Mouse (Mus musculus) cerebellum, adult 9-11 months (tissue): ENCODE results near the gene Abca8a.
A peak's percentile ranks its signal among the peaks of the same experiment; 100 is the strongest.
"Not testable (repeated sequence)": the region's sequence is repeated elsewhere in the genome, so short reads cannot be mapped to it uniquely, and the experiment has no call there.

Source experiments
- DNase-seq: peaks from one replicate; pipeline ENCODE4 v3.0.0; 2022

Gene Abca8a

DNA sequence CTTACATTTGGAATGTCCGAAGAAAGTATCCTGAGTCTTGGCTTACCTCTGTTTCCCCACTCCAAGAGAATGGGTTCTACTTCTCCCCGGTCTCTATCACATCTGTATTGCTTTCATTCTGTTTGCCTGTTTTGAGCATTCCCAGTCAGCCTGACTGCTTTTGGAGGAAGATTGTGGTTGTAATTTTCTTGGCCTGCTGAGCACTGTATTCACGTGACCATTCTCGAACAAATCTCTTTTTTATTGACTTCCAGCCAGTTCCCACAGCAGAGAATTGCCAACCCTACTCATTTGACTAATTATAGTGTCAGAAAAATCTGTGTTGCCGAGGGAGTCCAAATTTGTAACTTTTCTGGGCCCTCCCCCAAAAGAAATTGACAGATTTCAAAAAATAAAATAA lies at the start of gene Abca8a:
TSS of gene Abca8a (minus strand) at position 121 of the 400 bp plus-strand sequence.
- DNase-seq: no peak

DNA sequence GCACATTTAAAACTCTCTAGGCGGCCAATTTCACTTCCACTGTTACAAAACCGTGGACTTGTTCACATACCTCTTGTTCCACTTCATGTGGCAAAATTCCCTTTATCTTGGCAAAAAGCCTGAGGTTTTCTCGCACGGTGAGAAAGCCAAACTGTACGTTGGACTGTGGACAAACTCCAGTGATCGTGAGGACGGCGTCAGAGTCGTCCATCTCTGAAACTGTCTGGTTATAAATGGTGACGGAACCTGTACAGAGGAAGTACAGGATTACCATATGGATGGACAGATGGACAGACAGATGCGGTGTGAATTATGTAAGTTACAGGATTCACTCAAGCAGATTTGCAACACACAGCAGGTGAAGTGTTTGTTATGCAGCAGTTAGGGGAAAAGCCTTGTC lies 49.6 kb upstream of the Abca8a start:
- peak; percentile 13 for DNase-seq

DNA sequence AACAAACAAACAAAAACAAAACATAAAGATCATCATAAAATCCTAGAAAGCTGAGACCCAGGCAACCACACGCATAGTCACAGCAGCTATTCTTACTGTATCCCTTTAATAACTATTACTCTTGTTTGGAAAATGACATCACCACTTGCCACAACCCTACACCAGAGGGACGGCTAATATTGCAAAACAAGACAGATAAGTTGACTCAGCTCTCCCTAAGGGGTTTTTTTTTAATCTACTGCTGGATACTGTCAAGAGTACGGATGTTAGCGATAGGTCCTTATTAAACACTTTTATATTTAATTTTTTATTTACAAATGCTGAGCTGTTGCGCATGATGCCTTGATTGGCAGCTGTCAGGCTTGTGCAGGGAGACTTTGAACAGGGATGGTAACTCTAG lies 35.0 kb upstream of the Abca8a start:
- DNase-seq: no peak

DNA sequence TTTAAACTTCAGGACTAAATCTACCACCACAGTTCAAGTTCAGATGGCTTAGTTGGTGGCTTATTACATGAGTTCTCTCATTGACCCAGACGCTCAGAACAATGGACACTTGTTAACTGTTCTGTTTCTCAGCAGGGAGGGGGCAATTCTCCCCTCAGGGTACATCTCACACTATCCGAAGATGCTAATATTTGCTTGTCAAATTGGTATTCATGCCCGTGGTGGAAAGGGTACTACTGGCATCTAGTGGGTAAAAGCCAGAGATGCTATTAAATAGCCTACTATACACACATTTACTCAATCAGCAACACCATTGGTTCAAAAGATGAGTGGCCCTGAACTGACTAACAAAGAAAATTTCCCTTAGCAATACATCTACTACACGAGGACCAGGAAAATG lies 15.4 kb upstream of the Abca8a start:
- peak; percentile 3 for DNase-seq

DNA sequence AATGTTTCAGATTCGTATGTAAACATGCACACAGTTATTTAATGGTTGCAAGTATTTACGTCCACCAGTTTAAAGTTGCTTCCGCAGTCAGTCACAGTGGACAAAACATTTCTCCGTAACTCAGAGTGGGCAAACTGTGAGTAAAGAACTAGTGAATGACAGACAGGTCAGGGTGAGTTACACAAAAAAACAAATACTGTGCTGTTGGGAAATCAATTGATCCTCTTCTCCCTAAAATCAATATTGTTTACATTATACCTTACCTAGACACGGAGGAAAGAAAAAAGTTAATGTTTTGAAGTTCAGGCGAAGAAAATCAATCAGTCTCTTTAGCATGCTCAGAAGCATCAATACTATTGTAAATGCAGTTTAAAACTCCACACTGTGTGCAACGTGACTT lies 5.7 kb upstream of the Abca8a start:
- no peak for DNase-seq

DNA sequence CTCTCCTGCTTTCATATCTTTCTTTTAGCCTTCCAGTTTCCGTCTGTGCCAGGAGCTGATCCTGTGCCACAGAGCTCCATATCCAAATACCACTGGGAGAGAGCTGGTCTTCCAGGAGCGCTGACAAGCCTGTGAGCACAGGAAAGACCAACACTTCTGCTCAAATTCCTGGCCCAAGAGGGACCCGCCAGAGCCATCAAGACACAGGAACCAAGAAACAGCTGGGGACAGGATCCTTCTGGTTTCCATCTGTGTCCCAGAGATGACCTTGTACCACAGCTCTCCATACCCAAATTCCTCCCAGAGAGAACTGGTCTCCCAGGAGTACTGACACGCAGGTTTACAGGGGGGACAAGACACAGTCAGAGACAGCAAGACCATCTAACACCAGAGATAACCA lies 3.1 kb upstream of the Abca8a start:
- no peak for DNase-seq

DNA sequence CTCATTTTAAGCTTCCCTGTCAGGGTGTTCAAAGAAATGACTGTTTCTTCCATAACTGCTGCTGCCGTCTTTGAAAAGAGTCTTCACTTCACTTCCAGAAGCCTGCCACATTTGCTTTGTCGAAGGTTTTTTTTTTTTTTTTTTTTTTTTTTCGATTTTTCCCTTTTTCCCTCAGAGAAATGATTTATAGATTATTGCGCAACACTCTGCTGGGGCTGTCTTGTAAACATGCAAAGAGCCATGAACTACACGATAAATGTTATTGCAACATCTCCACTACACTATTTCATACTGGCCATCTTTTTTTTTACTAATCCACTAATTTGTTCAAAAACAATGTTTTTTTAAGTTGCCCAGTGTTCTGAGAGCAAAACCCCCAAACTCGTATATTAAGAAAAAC lies 1.7 kb upstream of the Abca8a start:
- DNase-seq: no peak

DNA sequence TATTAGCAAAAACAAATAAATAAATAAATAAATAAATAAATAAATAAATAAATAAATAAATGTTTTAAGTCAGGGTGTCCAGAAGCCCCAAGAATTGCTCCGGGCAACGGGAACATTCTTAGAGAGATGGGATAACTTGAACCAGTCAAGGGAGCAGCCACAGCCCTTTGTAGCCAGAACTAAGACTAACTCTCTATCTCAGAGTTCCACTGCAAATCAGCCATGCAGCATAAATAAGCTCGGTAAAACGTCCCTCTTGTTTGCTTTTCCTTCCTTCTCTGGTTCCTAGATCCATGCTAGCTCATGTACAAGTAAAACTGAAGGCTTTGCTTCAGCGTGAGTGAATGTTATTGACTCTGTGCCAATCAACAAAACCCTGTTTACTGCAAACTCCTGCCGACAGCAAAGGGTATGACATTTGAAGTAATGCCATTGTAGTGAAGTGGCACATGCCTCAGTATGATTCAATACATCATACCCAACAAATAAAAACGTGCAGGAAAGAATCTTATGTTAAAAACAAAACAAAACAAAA lies 865 bp downstream of the Abca8a start:
- DNase-seq: no peak

DNA sequence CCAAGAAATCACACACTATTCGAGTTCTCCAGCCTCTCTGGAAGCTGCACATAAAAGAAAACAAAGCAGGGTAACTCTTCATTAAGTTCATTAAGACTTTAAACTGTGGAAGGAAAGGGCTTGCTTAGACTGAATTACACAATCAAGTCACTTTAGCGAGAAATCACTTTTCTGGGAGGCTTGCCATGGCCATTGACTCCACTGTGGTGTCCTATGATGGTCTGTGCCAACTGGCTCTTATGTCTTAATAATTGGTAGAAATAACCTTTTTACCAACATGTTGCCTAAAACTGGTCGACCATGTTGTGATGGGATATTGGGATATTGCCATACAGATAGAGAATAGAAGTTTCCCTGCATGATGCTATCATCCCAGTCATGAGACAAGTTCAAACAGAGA lies 1.5 kb downstream of the Abca8a start:
- DNase-seq: no peak

DNA sequence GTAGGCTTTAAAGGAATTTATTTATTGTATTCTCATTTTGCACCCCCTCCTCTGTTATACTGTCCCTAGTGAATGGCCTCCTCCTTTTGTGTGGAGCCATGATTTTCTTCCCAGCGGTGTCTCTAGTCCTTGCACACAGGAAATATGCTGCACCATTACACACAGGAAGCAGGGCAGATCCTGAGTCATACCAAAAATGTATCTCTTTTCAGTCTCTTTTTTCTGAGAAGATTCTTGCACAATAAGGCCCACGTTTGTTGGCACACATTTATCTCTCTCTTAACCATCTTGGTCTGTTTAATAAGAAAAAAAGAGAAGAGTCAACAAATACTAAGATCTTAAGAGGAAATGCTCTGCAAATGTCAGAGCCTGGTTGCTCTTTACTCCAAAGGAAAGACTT lies 4.5 kb downstream of the Abca8a start:
- DNase-seq: no peak

DNA sequence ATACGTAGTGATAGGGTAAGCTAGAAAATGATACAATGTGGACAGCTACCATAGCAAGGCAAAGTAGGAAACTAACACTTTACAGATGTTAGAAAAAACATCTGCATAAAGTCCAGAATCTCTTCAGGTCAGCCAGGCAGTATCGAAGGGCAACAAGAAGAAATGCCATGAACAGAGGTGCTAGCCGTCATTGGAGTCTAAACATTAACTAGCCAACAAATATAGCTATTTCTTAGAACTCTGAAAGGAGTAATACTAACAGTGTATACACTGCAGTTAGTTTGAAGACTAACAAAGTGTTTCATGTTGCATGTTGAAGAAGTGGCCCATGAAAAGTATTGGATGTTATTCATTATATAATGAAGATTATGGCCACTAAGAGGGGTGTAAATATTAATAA lies 23.6 kb downstream of the Abca8a start:
- no peak for DNase-seq

DNA sequence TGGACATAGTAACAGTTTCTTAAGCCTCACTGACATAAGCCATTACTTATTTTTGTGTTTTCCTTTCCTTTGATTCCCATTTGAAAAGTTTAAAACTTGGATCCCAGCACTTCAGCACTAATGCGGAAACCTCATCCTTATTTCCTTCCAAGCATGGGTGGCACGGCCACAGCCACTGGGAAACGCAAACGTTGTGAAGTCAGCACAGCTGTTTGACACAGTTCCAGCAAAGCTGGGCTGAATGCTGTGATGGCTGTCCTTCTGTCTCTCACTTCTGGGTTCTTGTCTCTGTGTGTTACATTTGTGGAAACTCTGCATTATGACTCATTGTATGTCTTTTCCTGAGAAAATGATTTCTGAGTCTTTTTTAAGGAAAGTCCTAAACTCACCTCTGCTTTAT lies 34.7 kb downstream of the Abca8a start:
- no peak for DNase-seq

DNA sequence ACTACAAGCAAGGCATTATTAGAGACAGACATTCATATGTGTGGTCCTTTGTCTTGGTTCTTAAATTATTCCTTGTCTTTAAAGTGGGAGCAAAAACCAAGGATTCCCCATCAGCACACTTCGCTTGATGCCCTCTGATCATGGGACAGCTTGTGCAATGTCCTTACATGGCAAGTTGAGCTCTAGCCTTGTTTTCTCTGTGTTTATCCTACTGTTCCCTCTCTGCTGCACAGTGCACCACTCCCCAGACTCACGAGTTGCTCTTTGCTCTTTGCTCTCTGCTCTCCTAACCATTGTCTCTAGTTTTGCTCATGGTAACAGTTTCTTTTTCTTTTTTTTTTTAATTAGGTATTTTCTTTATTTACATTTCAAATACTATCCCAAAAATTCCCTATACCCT lies 35.7 kb downstream of the Abca8a start:
- no peak for DNase-seq

DNA sequence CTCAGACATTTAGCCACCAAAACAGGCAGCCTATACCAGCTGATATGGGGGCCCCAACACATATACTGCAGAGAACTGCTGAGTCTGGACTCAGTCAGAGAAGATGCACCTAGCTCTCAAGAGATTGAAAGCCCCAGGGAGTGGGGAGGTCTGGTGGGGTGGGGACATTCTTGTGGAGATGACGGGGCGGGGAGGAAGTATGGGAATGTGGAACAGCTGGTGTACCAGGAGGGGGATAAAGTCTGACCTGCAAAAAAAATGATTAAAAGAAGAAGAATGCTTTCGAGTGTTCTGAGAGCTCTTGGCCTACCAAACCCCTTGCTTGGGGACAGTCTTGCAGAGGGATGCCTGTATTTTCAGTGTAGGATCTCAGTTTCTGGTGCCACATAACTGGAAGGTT lies 42.1 kb downstream of the Abca8a start:
- DNase-seq: no peak

DNA sequence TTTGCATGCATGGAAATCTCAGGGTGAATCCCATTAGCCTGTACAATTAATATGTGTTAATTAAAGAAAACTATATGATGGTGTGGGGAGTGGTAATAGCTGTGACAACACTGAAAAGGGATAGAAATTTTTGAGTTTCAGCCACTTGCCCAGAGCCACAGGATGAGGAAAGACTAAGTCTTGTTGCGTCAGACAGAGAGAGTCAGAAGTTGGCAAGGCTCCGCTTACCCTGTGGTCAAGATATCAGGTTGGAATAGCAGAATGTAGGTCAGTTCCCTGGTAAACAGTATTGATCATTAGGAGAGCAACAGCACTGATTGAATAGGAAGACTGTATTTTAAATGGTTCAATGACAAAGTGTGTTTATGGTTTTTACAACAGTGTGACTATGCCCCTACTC lies 58.0 kb downstream of the Abca8a start:
- DNase-seq: no peak

DNA sequence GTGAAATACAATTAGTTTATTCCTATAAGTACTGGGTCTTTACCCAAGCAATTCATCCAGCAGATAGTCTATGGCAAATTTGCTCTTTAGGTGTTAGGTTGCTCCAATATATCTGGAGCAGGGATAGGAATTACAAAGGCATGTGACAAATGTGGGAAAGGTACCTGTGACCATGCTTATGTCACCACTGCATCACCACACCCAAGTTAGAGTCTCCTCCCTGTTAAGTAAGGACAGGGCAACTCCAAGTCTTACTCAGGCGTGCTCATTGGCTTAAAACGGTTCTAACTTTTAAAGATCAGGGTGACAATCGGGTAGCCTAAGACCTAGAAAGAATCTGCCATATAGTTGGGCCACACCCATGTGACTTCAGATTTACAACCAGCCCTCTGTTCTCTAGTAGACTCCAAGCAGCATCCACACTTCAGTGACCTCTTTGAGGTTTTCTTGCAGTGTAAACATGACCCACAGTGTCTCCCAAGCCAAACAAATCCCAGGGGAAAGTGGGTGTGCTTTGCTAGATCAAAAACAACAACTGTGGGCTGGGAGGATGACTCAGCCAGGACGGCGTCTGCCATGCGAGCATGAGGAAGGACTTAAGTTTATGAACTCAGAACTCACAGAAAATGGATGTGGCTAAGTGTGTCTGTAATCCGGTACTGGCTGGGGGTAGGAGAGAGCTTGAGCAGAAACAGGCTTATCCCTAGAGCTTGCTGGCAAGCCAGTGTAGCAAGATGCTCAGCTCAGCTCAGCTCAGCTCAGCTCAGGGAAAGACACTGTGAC lies 66.7 kb downstream of the Abca8a start:
- DNase-seq: no peak

DNA sequence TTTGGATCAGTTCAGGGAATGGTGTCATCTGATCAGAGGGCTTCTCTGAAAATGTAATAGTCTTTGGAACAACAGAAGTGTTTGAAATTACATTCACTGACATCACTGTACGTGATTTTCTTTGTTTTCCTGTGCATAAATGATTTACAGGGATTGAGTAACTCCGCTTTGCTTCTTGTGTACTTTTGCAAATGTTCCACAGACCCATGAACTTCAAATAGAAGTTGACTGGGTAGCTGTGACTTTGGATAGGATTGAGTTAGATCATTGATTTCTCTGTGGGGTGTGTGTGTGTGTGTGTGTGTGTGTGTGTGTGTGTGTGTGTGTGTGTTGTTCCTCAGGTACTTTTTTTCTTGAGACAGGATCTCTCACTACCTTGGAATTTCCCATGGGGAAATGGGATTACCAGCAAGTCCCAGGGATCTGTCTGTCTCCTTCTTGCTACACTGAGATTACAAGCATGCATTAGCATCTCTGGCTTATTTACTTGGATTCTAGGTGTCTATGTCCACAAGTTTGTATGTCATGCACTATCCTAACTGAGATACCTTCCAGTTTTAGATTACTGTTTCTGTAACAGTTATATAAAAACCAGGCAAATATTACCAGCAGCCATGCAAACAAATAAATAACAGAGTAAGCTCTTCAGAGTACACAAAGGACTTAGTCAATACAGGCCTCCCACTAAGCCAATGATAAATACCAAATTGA lies 84.8 kb downstream of the Abca8a start:
- DNase-seq: no peak

DNA sequence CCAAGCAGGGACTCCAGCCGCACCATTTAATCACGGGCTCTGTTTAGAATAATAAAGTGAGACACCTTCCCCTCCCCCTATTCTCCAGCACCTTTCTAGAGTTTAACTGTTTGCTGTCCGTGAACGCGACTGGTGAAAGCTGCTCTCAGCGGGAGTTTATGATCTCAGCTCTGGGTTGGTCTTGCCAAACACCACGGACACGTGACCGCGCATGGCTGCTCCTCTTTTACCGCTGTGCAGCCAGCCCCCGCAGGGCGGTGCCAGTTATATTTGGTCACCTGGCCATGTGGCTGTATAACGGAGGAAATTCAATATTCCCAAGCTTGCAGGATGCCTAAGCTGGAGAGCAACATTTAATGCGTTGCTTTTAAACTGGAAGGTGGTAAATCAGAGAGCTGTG lies 100.2 kb downstream of the Abca8a start, which contains the start of gene Abca8b:
TSS of gene Abca8b (minus strand) at position 222 of the 400 bp plus-strand sequence.
- peak; percentile 94 for DNase-seq

DNA sequence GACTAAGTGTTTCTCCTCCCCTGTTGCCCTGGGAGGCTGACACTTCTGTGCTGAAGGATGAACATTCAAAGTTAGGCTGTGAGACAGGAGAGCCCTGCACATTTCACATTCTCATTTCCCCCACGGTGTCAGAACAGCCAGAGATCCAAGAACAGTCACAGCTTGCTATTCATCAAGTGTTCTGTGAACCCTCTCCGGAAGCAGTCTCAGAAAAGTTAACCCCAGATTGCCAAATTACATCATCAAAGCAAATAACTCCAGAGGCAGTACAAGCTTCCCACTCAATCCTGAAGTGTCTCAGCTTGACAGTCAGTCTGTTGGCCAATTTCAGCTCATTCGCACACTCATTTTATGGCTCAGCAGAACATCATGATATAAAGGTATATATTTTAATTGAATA lies 100.8 kb downstream of the Abca8a start:
- DNase-seq: peak; percentile 27

DNA sequence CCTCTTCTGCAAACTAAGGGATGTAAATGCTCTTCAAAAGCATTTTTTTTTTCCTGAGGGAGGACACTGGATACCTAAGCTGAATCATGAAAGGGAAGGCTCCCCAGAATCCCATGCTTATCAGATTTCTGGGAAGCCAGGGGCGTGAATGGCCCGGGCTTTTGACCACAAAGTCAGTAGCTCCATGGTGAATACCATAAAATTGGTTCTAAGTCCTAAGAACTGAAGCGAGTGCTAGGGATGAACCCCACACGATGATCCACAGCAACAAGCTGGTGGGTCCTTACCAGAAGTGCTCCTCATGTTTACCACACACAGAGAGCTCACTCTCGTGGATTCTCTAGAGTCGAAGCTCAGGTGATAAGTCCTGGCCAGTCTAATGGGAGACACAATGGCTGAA lies 101.8 kb downstream of the Abca8a start:
- DNase-seq: no peak

DNA sequence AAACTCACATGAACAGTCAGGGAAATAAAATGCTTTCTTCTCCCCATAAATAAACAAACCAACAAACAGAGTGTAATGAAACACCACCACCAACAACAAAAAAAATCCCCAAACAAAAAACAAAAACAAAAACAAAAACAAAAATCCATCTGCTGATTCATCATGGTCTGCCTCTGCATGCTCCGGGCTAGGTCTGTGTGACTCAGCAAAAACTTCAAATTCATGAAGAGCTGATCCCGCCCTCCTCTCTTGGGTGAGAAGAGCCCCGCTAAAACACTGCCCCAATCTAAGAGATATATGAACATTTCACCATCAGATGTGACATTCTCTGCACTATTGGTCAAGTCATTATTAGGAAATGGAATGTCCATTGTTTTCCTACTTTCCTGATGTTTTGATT lies 104.5 kb downstream of the Abca8a start:
- no peak for DNase-seq

DNA sequence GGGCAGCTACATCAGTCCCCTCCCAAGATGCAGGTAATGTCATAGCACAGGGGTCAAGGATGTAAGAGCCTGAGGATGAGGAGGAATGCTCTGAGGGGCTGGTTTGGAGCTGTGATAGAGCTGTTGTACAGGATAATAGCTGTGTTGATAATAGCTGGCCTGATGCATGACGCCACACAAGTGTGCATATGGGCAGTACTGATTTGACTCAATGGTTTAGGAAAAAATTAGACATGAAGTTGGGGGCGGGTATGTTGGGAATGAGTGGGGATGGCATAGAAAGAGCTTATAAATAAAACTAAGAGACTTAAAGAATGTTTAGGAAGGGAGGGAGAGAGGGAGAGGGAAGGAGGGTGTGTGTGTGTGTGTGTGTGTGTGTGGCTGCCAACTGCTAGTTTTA lies 105.5 kb downstream of the Abca8a start:
- DNase-seq: no peak

DNA sequence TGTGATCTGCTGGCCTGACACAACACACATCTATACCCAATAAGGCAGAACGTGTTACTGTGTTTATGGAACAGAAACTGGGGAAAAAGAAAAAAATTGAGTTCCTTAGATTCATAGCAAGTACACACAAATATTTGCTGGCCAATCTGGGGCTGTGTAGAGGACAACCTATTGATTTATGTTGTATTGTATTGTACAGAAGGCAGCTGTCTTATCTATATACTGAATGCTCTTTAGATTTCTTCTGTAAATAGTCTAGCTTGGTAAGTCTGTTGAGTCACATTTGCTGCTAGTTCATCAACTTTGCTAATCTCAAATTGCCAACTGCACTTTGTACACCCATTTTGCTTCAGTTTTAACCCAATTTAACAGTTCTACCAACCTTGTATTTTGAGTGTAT lies 107.6 kb downstream of the Abca8a start:
- DNase-seq: no peak

DNA sequence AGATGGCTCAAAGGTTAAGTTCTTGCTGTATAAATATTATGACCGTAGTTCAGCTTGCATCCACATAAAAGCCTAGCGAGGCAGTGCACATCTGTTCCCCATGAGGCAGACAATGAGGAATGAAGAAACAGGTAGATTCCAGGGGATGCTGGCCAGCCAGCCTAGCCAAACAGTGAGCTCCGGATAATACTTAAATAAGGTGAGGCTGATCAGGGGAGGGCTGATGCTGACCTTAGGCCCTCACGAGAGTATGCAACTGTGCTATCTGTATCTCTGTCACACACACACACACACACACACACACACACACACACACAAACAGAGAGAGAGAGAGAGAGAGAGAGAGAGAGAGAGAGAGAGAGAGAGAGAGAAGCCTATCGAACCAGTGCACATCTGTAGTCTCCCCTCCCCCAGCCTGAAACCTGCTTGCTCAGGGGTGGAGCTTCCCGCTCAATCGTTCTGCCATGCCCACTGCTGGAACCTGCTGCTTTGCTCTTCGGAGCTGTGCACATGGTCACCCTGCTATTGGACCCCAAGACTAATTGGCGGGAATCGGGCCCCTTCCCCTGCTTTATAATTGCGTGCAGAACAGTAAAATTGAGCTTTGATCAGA lies 108.2 kb downstream of the Abca8a start:
- DNase-seq: not testable (repeated sequence)
